Mouse (Mus musculus): Measurements from ENCODE around the gene 4930503B20Rik. TPM values are rescaled to one million over a fixed set of nuclear protein-coding genes. Genes with fewer than 3 reads are reported as not detected.

Gene 4930503B20Rik
- polyA plus RNA-seq, 1 experiment from 2014 or later: not detected

DNA sequence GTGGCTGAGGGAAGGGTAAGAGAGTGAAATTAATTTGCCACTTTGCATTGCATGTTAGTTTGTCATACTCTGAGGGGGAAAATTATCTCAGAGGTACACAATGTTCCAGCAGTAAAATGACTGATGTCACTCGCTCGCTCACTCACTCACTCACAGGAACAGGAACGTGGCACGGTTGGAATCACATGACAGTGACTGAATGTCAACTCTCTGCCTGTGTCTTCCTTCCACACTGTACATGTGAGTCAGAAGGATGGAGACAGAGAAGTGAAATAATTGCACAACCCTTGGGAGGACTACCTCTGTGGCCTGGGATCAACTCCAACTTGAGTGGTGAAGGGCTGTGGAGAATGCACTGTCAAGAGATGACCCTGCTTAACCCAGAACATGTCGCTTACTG lies 6.3 kb upstream of the 4930503B20Rik start:
- H3K4me2 ChIP-seq (ENCODE audit: low read length): no peak overlapping the region
- no peak overlapping the region for H3K9ac ChIP-seq (replicated peaks; ENCODE audit: low read depth, low read length)
- no peaks in the 10 kb centered on the region for H3K27me3 ChIP-seq (replicated peaks; ENCODE audit: control insufficient read depth, insufficient read depth, low read length)
- H3K27ac ChIP-seq (ENCODE audit: low read length): no peak overlapping the region
- H3K4me1 ChIP-seq (replicated peaks; ENCODE audit: control insufficient read depth, insufficient read depth, low read length): peaks cover 2% of the 10 kb centered on the region; the same call in 1 of the 2 replicates
- H3K4me3 ChIP-seq (replicated peaks; ENCODE audit: low read length): no peak overlapping the region
- no peak for ATAC-seq
- H3K9me3 ChIP-seq (ENCODE audit: control insufficient read depth, low read length): no peaks in the 10 kb centered on the region
- no peaks in the 10 kb centered on the region for H3K36me3 ChIP-seq (ENCODE audit: control insufficient read depth, insufficient read depth)
- 91% methylated on average over 5 of the region's 5 CpGs for WGBS

DNA sequence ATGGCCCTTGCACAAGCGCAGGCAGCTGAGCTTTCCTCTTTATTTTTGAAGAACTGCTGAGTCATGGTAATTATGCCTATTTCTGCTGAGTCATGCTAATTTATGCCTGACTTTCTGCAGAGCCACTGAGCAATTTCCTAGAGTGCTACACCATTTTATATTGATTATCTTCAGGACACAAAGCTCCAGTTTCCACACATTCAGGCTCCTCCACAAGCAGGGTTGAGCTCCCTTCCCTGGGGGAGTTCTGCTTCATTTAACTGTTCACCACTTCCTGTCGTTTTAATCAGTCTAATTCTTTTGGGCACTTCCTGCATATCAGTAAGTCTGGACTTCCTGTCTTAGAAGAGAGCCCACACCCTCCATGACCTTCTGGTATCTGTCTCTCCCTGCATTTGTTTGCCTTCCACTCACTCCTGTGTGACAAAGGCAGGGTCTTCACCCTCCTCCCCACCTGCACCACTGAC lies 4.0 kb upstream of the 4930503B20Rik start:
- H3K4me1 ChIP-seq (replicated peaks; ENCODE audit: control insufficient read depth, insufficient read depth, low read length): peaks cover 2% of the 10 kb centered on the region; the same call in 1 of the 2 replicates
- no peak overlapping the region for H3K9ac ChIP-seq (replicated peaks; ENCODE audit: low read depth, low read length)
- WGBS: 69% methylated on average over 2 of the region's 2 CpGs
- H3K27me3 ChIP-seq (replicated peaks; ENCODE audit: control insufficient read depth, insufficient read depth, low read length): no peaks in the 10 kb centered on the region
- H3K27ac ChIP-seq (ENCODE audit: low read length): no peak overlapping the region
- no peak for ATAC-seq
- H3K9me3 ChIP-seq (ENCODE audit: control insufficient read depth, low read length): no peaks in the 10 kb centered on the region
- H3K4me2 ChIP-seq (ENCODE audit: low read length): no peak overlapping the region
- H3K36me3 ChIP-seq (ENCODE audit: control insufficient read depth, insufficient read depth): no peaks in the 10 kb centered on the region
- no peak overlapping the region for H3K4me3 ChIP-seq (replicated peaks; ENCODE audit: low read length)

- H3K4me3 ChIP-seq (replicated peaks; ENCODE audit: low read length): no peak overlapping the region
- H3K27me3 ChIP-seq (replicated peaks; ENCODE audit: control insufficient read depth, insufficient read depth, low read length): no peaks in the 10 kb centered on the region
- H3K4me2 ChIP-seq (ENCODE audit: low read length): no peak overlapping the region
- no peaks in the 10 kb centered on the region for H3K36me3 ChIP-seq (ENCODE audit: control insufficient read depth, insufficient read depth)
- H3K27ac ChIP-seq (ENCODE audit: low read length): no peak overlapping the region
- no peaks in the 10 kb centered on the region for H3K4me1 ChIP-seq (replicated peaks; ENCODE audit: control insufficient read depth, insufficient read depth, low read length)
- no peaks in the 10 kb centered on the region for H3K9me3 ChIP-seq (ENCODE audit: control insufficient read depth, low read length)
- 74% methylated on average over 6 of the region's 6 CpGs for WGBS
- no peak overlapping the region for H3K9ac ChIP-seq (replicated peaks; ENCODE audit: low read depth, low read length)
- no peak for ATAC-seq
Measured at GRCm38 (mm10) chr3:146653692-146654091, 2.6 kb upstream of the 4930503B20Rik start.

DNA sequence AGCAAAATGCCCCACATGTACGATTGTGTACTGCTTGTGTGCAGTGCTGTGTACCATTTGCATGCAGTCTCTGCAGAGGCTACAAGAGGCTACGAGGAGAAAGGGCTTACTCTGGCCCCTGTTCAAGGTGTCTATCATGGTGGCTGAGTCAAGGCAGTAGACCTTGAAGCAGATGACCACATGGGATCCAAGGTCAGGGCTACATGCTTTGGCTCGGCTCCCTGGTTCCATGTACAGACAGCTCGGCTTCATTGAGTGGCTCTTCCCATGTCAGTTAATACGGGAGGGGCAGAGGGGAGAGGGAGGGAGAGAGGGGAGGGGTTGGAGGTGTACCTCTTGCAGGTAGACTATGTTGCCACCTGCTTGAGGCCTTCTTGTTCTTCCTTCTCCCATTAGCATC lies 1.3 kb upstream of the 4930503B20Rik start:
- Histone ChIP-seq H3K4me3 (replicated peaks; ENCODE audit: low read length) (no peak overlapping the region), H3K27ac (ENCODE audit: low read length) (no peak overlapping the region), H3K9me3 (ENCODE audit: control insufficient read depth, low read length) (no peaks in the 10 kb centered on the region), H3K4me1 (replicated peaks; ENCODE audit: control insufficient read depth, insufficient read depth, low read length) (no peaks in the 10 kb centered on the region), H3K27me3 (replicated peaks; ENCODE audit: control insufficient read depth, insufficient read depth, low read length) (no peaks in the 10 kb centered on the region), H3K9ac (replicated peaks; ENCODE audit: low read depth, low read length) (no peak overlapping the region), H3K4me2 (ENCODE audit: low read length) (no peak overlapping the region), H3K36me3 (ENCODE audit: control insufficient read depth, insufficient read depth) (no peaks in the 10 kb centered on the region)
- 88% methylated on average over 5 of the region's 5 CpGs for WGBS
- no peak for ATAC-seq

DNA sequence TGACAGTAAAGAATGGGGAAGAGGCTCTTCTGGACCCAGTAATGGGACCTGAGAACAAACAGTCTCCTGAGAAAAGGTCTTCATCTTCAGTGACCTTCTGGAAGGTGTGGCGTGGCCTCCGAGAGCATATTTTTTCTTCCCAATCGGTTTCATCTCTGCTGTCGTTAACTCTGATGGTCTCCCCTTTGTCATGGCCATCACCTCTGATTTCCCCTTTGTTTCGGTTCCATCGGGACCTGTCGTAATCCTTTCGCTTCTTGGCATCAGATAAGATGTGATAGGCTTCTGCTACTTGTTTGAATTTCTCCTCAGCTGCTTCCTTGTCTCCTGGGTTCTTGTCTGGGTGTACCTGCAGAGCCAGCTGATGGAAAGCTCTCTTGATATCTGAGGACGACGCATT lies 401 bp downstream of the 4930503B20Rik start:
- no peak for ATAC-seq
- H3K9me3 ChIP-seq (ENCODE audit: control insufficient read depth, low read length): no peaks in the 10 kb centered on the region
- no peaks in the 10 kb centered on the region for H3K4me1 ChIP-seq (replicated peaks; ENCODE audit: control insufficient read depth, insufficient read depth, low read length)
- no peak overlapping the region for H3K9ac ChIP-seq (replicated peaks; ENCODE audit: low read depth, low read length)
- no peaks in the 10 kb centered on the region for H3K27me3 ChIP-seq (replicated peaks; ENCODE audit: control insufficient read depth, insufficient read depth, low read length)
- no peak overlapping the region for H3K4me2 ChIP-seq (ENCODE audit: low read length)
- no peaks in the 10 kb centered on the region for H3K36me3 ChIP-seq (ENCODE audit: control insufficient read depth, insufficient read depth)
- H3K27ac ChIP-seq (ENCODE audit: low read length): no peak overlapping the region
- no peak overlapping the region for H3K4me3 ChIP-seq (replicated peaks; ENCODE audit: low read length)
- 94% methylated on average over 10 of the region's 10 CpGs for WGBS

- ATAC-seq: no peak
- no peak overlapping the region for H3K9ac ChIP-seq (replicated peaks; ENCODE audit: low read depth, low read length)
- H3K36me3 ChIP-seq (ENCODE audit: control insufficient read depth, insufficient read depth): no peaks in the 10 kb centered on the region
- no peaks in the 10 kb centered on the region for H3K9me3 ChIP-seq (ENCODE audit: control insufficient read depth, low read length)
- H3K4me2 ChIP-seq (ENCODE audit: low read length): no peak overlapping the region
- H3K4me1 ChIP-seq (replicated peaks; ENCODE audit: control insufficient read depth, insufficient read depth, low read length): no peaks in the 10 kb centered on the region
- H3K4me3 ChIP-seq (replicated peaks; ENCODE audit: low read length): no peak overlapping the region
- WGBS: 75% methylated on average over 10 of the region's 10 CpGs
- no peak overlapping the region for H3K27ac ChIP-seq (ENCODE audit: low read length)
- no peaks in the 10 kb centered on the region for H3K27me3 ChIP-seq (replicated peaks; ENCODE audit: control insufficient read depth, insufficient read depth, low read length)
Measured at GRCm38 (mm10) chr3:146649311-146649894, 1.7 kb downstream of the 4930503B20Rik start.

DNA sequence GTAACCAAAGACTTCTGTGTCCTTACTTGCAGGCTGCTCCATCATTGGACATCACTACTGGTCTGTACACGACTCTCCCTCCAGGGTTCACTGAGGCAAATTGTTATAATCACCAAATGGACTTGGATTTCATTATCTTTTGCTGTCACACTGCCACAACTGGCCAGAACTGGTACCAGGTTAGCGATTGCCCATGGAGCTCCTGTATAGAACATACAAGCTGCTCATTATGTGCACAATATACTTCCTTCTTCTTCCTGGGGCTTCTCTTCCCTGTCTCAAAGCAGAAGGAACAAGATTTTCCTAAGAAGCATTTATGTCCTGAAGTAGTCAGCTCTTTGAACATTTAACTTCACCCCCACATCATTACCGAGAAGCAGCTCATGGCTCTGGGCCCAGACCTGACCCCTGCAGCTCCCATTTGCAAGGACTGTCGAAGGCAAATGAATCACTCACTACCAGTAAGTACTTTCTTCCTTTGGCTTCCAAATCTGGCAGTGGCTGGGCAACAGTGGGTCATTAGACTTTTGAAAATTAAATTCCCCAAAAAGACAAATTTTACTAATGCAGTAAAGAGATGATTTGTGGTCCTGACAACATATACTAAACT lies 9.2 kb downstream of the 4930503B20Rik start:
- Histone ChIP-seq H3K9me3 (ENCODE audit: control insufficient read depth, low read length) (no peaks in the 10 kb centered on the region), H3K27me3 (replicated peaks; ENCODE audit: control insufficient read depth, insufficient read depth, low read length) (no peaks in the 10 kb centered on the region), H3K9ac (replicated peaks; ENCODE audit: low read depth, low read length) (no peak overlapping the region), H3K4me2 (ENCODE audit: low read length) (no peak overlapping the region), H3K27ac (ENCODE audit: low read length) (no peak overlapping the region), H3K4me3 (replicated peaks; ENCODE audit: low read length) (no peak overlapping the region), H3K4me1 (replicated peaks; ENCODE audit: control insufficient read depth, insufficient read depth, low read length) (no peaks in the 10 kb centered on the region), H3K36me3 (ENCODE audit: control insufficient read depth, insufficient read depth) (no peaks in the 10 kb centered on the region)
- WGBS: 33% methylated on average over 4 of the region's 4 CpGs
- ATAC-seq: no peak

- Histone ChIP-seq H3K9me3 (ENCODE audit: control insufficient read depth, low read length) (no peaks in the 10 kb centered on the region), H3K9ac (replicated peaks; ENCODE audit: low read depth, low read length) (no peak overlapping the region), H3K4me3 (replicated peaks; ENCODE audit: low read length) (no peak overlapping the region), H3K4me2 (ENCODE audit: low read length) (no peak overlapping the region), H3K27ac (ENCODE audit: low read length) (no peak overlapping the region), H3K36me3 (ENCODE audit: control insufficient read depth, insufficient read depth) (no peaks in the 10 kb centered on the region), H3K27me3 (replicated peaks; ENCODE audit: control insufficient read depth, insufficient read depth, low read length) (no peaks in the 10 kb centered on the region), H3K4me1 (replicated peaks; ENCODE audit: control insufficient read depth, insufficient read depth, low read length) (no peaks in the 10 kb centered on the region)
- WGBS: 90% methylated on average over 5 of the region's 5 CpGs
- ATAC-seq: no peak
Measured at GRCm38 (mm10) chr3:146632506-146632905, 18.6 kb downstream of the 4930503B20Rik start.

DNA sequence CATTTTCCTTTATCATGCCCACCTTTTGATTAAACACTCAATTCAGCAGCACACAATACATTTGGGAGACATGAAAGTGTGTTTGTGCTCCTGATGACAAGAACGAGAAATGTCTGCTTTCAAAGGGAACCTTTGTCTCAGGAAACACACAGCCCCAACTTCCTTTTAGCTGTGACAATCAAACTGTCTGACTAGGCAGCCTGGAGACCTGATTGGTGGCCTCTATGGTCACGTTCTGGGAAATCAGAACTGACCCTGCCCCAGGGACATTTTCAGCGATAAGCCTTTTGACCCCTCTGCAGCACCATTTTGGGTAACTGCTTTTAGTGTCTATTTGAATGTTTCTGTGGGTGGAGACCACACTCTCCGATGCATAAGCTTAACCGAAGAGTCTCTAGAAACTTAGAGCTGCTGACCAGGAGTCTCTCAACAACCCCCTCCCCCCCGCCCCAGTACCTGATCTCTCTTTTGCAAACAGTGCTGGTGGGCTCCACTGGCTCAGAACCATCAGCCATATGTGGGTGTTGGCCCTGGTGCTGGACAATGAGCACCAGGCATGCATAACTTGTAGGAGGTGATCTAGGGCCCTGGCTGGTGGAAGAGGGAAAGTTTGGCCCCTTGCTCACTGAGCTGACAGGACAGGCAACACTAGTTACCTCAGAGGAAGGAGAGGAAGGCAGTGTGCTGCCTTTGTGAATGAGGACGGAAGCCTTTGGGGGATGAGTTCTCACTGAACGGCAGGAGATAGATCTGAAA lies 22.7 kb downstream of the 4930503B20Rik start:
- no peak for ATAC-seq
- WGBS: 63% methylated on average over 8 of the region's 8 CpGs
- H3K27ac ChIP-seq (ENCODE audit: low read length): no peak overlapping the region
- no peak overlapping the region for H3K4me2 ChIP-seq (ENCODE audit: low read length)
- H3K27me3 ChIP-seq (replicated peaks; ENCODE audit: control insufficient read depth, insufficient read depth, low read length): no peaks in the 10 kb centered on the region
- H3K9me3 ChIP-seq (ENCODE audit: control insufficient read depth, low read length): no peaks in the 10 kb centered on the region
- no peak overlapping the region for H3K4me3 ChIP-seq (replicated peaks; ENCODE audit: low read length)
- no peaks in the 10 kb centered on the region for H3K36me3 ChIP-seq (ENCODE audit: control insufficient read depth, insufficient read depth)
- no peaks in the 10 kb centered on the region for H3K4me1 ChIP-seq (replicated peaks; ENCODE audit: control insufficient read depth, insufficient read depth, low read length)
- no peak overlapping the region for H3K9ac ChIP-seq (replicated peaks; ENCODE audit: low read depth, low read length)
